Mouse (Mus musculus): ENCODE data around the gene Phf2. TPM values are rescaled to one million over a fixed set of nuclear protein-coding genes. Genes with fewer than 3 reads are reported as not detected.

The Phf2 gene
- polyA plus RNA-seq, 1 experiment from 2014 or later: 11.8 TPM

DNA sequence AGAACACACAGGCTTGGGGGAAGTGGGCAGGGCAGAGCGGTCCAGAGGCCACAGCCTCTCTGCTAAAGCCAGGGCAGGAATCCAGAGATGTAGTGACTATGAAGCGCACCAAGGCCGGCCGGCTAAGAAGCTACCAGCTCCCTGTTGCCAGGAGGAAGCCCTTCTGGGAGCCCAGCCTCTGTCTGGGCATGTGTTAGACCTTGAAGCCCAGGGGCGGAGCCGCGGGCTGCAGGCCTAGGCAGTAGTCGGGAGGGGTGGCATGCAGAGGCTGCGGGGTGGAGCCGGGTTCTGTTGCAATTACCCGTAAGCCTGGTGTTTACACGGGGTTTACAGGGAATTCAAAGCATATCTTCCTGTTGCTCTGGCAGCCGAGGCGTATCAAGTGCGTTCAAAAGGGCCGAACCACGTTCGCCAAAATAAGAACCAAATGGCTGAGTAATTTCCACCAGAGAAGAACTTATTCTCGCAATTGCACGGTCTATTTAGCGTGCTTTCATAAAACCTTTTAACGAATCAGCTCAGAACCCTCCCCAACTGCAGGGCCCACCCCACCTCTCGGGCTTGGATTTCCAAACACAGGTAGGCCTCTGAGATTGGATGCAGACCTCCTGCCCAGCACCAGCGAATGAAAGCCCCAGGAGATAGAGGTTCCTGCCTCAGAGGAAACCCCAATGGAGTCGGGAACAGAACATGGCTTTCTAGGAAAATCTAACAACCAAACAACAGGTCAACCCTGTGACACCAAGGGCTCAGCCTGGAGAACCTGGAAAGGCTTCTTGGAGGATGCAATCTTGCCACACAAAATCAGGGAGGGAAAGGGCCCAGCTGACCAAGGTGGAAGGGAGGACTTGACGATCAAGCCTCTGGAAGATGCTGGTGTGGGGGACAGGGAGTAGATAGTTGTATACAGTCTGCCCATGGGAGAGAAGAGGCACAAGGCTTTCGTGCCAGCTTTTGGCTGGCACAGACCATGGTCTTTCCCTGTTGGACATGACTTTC, 87.9 kb downstream of the Phf2 start:
- no peak for DNase-seq (ENCODE audit: low spot score)

DNA sequence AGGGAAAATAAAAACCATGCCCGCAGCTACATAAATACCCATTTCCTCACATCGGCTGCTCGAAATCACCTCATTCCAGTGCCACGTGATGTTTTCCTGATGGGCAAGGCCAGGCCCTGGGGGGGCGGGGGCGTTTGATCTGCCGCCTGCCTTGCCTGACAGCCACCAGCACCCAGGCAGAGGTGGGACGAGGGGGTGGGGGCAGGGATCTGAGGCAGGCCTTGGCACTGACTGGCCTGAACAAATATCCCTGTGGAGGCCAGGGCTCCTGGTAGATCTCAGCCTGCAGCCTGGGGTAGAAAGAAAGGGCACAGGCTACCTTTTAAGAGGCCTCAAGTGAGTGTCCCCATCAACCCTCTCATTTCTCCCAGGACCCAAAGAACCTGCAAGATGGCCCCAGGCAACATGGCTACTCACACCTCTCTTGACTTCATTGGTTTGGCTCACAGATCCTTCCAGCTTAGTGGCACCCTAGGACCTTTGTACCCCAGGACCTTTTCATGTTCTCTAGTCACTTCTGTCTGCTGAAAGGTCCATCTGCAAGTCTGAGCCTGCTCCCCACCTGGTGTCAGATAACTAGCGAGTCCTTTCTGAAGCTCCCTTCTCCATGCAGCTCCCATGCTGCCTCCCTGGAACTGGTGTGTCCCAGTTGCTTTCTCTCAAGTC, 90.4 kb downstream of the Phf2 start:
- ATAC-seq (ENCODE audit: insufficient read depth, low FRiP score, low TSS enrichment) (no peak), DNase-seq (ENCODE audit: low spot score) (no peak)
- no peaks in the 10 kb centered on the region for H3K9me3 ChIP-seq (ENCODE audit: control insufficient read depth, low read length)
- H3K27ac ChIP-seq (ENCODE audit: low read depth, low read length): no peak overlapping the region
- H3K9ac ChIP-seq (ENCODE audit: low read length): no peak overlapping the region
- no peak overlapping the region for H3K4me2 ChIP-seq (ENCODE audit: low read depth)
- 47% methylated on average over 9 of the region's 9 CpGs for WGBS
- H3K4me3 ChIP-seq (ENCODE audit: low read depth, low read length): no peak overlapping the region
- no peaks in the 10 kb centered on the region for H3K27me3 ChIP-seq (ENCODE audit: control insufficient read depth, insufficient read depth, low read length)
- 0 out of 2 replicates have a peak, but pooled peaks cover 2% of the 10 kb centered on the region for H3K4me1 ChIP-seq (ENCODE audit: control insufficient read depth, insufficient read depth, low read length)
- no peaks in the 10 kb centered on the region for H3K36me3 ChIP-seq (ENCODE audit: control insufficient read depth, insufficient read depth, low read length)

More for the DNA sequence above, 87.9 kb downstream of the Phf2 start:
- H3K4me2 ChIP-seq (ENCODE audit: low read depth): no peak overlapping the region
- H3K36me3 ChIP-seq (ENCODE audit: control insufficient read depth, insufficient read depth, low read length): no peaks in the 10 kb centered on the region
- 0 out of 2 replicates have a peak, but pooled peaks cover 2% of the 10 kb centered on the region for H3K4me1 ChIP-seq (ENCODE audit: control insufficient read depth, insufficient read depth, low read length)
- H3K4me3 ChIP-seq (ENCODE audit: low read depth, low read length): no peak overlapping the region
- no peaks in the 10 kb centered on the region for H3K9me3 ChIP-seq (ENCODE audit: control insufficient read depth, low read length)
- no peaks in the 10 kb centered on the region for H3K27me3 ChIP-seq (ENCODE audit: control insufficient read depth, insufficient read depth, low read length)
- no peak overlapping the region for H3K27ac ChIP-seq (ENCODE audit: low read depth, low read length)
- no peak for ATAC-seq (ENCODE audit: insufficient read depth, low FRiP score, low TSS enrichment)
- no peak overlapping the region for H3K9ac ChIP-seq (ENCODE audit: low read length)
- WGBS: 41% methylated on average over 27 of the region's 27 CpGs

DNA sequence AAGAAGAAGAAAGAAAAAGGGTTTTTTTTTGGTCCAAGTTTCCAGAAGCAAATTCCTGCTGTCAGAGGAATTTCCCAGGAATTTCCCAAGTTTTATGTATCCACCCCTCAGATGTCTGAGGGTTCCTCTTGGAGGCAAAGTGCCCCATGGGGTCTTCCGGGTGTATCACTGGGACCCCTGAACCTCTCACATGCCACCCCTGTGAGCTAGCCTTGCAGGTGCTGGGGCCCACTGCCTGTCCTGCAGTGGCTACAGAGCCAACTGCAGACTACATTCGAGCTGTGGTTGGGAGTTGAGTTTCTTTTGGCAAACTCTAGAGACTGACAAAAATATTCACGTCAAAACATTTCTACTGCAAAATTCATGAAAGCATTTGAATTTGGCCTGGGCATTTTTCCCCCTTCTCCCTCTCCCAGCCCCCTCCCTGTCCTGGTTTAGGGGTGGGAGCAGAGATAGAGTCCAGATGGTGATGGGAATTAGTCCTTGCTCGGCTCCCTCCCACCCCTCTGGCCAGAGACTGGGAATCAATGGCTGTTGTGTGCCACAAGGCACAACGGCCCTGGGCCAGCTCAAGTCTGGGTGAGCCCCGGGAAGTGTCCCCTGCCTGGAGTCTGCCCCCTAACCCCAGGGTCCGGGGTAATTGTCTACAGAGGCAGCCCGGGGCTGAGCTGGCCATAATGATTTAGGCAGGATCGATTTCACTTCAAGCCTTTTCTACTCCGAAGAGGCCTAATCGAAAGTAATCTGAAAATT, 91.2 kb downstream of the Phf2 start:
- Histone ChIP-seq H3K4me3 (ENCODE audit: low read depth, low read length) (no peak overlapping the region), H3K4me2 (ENCODE audit: low read depth) (no peak overlapping the region), H3K4me1 (ENCODE audit: control insufficient read depth, insufficient read depth, low read length) (0 out of 2 replicates have a peak, but pooled peaks cover 2% of the 10 kb centered on the region), H3K27ac (ENCODE audit: low read depth, low read length) (no peak overlapping the region), H3K27me3 (ENCODE audit: control insufficient read depth, insufficient read depth, low read length) (no peaks in the 10 kb centered on the region), H3K9ac (ENCODE audit: low read length) (no peak overlapping the region), H3K36me3 (ENCODE audit: control insufficient read depth, insufficient read depth, low read length) (no peaks in the 10 kb centered on the region), H3K9me3 (ENCODE audit: control insufficient read depth, low read length) (no peaks in the 10 kb centered on the region)
- ATAC-seq (ENCODE audit: insufficient read depth, low FRiP score, low TSS enrichment) (no peak), DNase-seq (ENCODE audit: low spot score) (peak; percentile 15)
- WGBS: 42% methylated on average over 11 of the region's 11 CpGs

DNA sequence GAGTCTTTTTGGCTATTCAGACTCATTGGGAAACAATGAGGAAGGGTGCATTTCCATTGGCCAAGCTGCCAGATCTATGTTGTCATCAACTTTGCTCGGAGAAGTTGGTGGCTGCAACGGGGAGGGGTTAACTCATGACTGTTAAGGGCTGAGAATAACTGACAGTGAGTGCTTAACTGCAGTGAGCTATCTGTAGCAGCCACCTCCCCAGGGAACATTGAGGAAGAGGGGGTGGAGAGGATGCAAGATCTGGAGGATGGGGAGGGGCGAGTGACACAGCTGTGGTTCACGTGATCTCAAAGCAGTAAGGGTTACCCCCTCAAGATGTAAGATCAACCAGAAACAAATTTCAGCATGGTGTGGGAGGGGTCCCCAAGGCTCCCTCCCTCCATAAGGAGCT, 92.8 kb downstream of the Phf2 start:
- 67% methylated on average over 4 of the region's 4 CpGs for WGBS

DNA sequence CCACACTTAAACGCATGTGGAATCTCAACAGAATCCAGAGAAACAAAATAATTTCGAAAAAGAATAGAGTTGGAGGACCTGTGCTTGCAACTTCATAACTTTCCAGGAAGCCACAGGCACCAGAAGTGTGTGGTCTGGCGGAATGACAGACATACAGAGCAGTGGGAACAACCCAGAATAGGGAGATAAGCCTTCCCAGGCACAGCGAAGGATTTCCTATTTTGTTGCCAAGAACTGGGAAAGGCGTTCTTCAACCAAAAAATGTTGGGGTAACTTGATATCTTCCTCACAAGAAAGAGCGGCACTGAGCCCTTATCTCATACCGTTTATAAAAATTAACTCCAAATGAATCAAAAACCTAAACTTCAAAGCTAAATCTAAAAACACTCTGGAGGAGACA, 96.4 kb downstream of the Phf2 start:
- no peaks in the 10 kb centered on the region for H3K4me1 ChIP-seq (ENCODE audit: control insufficient read depth, insufficient read depth, low read length)
- no peak overlapping the region for H3K4me3 ChIP-seq (ENCODE audit: low read depth, low read length)
- no peaks in the 10 kb centered on the region for H3K27me3 ChIP-seq (ENCODE audit: control insufficient read depth, insufficient read depth, low read length)
- H3K36me3 ChIP-seq (ENCODE audit: control insufficient read depth, insufficient read depth, low read length): no peaks in the 10 kb centered on the region
- H3K4me2 ChIP-seq (ENCODE audit: low read depth): no peak overlapping the region
- H3K9me3 ChIP-seq (ENCODE audit: control insufficient read depth, low read length): no peaks in the 10 kb centered on the region
- H3K27ac ChIP-seq (ENCODE audit: low read depth, low read length): no peak overlapping the region
- WGBS: 87% methylated on average over 7 of the region's 7 CpGs
- DNase-seq (ENCODE audit: low spot score) (no peak), ATAC-seq (ENCODE audit: insufficient read depth, low FRiP score, low TSS enrichment) (no peak)
- no peak overlapping the region for H3K9ac ChIP-seq (ENCODE audit: low read length)

More for the DNA sequence above, 92.8 kb downstream of the Phf2 start:
- ATAC-seq (ENCODE audit: insufficient read depth, low FRiP score, low TSS enrichment) (no peak), DNase-seq (ENCODE audit: low spot score) (no peak)
- H3K4me1 ChIP-seq (ENCODE audit: control insufficient read depth, insufficient read depth, low read length): 0 out of 2 replicates have a peak, but pooled peaks cover 2% of the 10 kb centered on the region
- no peaks in the 10 kb centered on the region for H3K36me3 ChIP-seq (ENCODE audit: control insufficient read depth, insufficient read depth, low read length)
- H3K27me3 ChIP-seq (ENCODE audit: control insufficient read depth, insufficient read depth, low read length): no peaks in the 10 kb centered on the region
- no peak overlapping the region for H3K4me2 ChIP-seq (ENCODE audit: low read depth)
- no peak overlapping the region for H3K27ac ChIP-seq (ENCODE audit: low read depth, low read length)
- H3K9ac ChIP-seq (ENCODE audit: low read length): no peak overlapping the region
- no peaks in the 10 kb centered on the region for H3K9me3 ChIP-seq (ENCODE audit: control insufficient read depth, low read length)
- no peak overlapping the region for H3K4me3 ChIP-seq (ENCODE audit: low read depth, low read length)

DNA sequence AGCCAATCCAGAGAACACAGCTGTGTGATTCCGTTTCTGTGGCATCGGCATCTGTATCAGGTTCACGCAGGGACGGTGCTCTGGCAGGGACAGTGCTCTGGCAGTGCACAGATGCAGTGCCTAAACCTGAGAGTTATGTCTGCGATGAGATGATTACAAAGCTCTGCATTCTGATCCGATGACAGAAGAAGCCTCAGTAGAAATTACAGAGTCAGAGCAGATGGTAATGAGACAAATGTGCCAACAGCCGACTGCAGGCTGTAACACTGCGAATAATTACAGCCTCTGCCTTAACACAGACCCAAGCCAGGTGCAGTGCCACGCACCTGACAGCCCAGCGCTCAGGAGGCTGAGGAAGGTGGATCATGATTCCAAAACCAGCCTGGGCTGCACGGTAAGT, 102.8 kb downstream of the Phf2 start:
- Histone ChIP-seq H3K4me1 (ENCODE audit: control insufficient read depth, insufficient read depth, low read length) (no peaks in the 10 kb centered on the region), H3K27ac (ENCODE audit: low read depth, low read length) (no peak overlapping the region), H3K27me3 (ENCODE audit: control insufficient read depth, insufficient read depth, low read length) (no peaks in the 10 kb centered on the region), H3K36me3 (ENCODE audit: control insufficient read depth, insufficient read depth, low read length) (no peaks in the 10 kb centered on the region), H3K9ac (ENCODE audit: low read length) (no peak overlapping the region), H3K4me2 (ENCODE audit: low read depth) (no peak overlapping the region), H3K9me3 (ENCODE audit: control insufficient read depth, low read length) (no peaks in the 10 kb centered on the region), H3K4me3 (ENCODE audit: low read depth, low read length) (no peak overlapping the region)
- ATAC-seq (ENCODE audit: insufficient read depth, low FRiP score, low TSS enrichment) (no peak), DNase-seq (ENCODE audit: low spot score) (no peak)
- WGBS: 81% methylated on average over 11 of the region's 11 CpGs

DNA sequence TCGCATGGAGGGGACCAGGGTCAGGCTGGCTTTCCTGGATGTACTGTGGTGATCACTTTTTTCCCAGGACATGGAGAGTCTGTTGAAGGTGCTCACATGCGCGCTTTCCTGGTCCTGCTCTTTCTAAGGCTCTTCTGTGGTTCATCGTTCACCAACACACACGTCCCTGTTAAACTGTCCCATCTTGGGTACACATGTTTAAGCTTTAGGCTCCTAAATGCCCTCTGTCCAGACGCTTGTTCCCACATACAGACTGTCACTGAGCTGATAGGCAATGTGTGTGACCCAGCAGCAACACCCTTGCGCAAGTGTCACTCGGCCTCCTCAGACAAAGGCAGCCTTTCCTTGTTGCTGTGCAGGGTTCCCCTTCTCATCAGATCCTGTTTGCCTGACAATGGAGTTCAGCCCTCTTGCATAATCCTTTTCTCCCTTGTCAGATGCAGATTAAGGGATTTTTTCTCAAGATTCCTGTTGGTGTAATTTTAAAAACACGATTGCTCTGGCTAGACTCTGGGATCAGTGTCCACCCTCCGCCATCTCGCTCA, 107.1 kb downstream of the Phf2 start:
- Histone ChIP-seq H3K4me3 (ENCODE audit: low read depth, low read length) (no peak overlapping the region), H3K4me2 (ENCODE audit: low read depth) (no peak overlapping the region), H3K9me3 (ENCODE audit: control insufficient read depth, low read length) (no peaks in the 10 kb centered on the region), H3K27me3 (ENCODE audit: control insufficient read depth, insufficient read depth, low read length) (no peaks in the 10 kb centered on the region), H3K4me1 (ENCODE audit: control insufficient read depth, insufficient read depth, low read length) (no peaks in the 10 kb centered on the region), H3K36me3 (ENCODE audit: control insufficient read depth, insufficient read depth, low read length) (no peaks in the 10 kb centered on the region), H3K27ac (ENCODE audit: low read depth, low read length) (no peak overlapping the region), H3K9ac (ENCODE audit: low read length) (no peak overlapping the region)
- 49% methylated on average over 11 of the region's 11 CpGs for WGBS
- DNase-seq (ENCODE audit: low spot score): no peak
- ATAC-seq (ENCODE audit: insufficient read depth, low FRiP score, low TSS enrichment): no peak

DNA sequence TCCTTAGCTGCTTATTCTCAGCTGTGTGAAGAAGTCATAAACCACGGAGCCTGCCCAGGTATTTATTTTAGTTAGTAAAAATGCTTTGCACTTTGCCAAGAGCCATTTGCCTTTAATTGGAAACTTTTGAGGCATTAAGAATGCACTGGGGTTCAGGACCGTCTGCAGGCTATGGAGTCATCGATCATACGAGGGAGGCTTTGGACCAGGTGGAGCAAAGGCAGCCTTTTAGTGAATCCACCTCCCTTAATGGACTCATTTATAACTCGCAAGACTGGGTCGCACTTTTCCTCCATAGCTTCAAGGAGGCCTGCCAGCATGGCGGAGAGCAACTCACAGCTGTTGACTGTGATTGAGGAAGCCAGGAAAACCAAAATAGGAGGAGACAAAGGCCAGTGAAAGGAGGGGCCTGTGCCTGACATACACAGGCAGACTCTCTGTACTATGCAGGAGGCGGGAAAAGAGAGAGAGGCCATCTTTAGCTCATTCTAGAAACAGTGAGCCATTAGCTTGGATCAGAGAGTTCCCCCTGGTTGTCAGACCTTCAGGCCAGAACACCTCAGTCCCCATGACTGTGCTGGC, 110.0 kb downstream of the Phf2 start:
- H3K4me1 ChIP-seq (ENCODE audit: control insufficient read depth, insufficient read depth, low read length): no peaks in the 10 kb centered on the region
- 77% methylated on average over 8 of the region's 8 CpGs for WGBS
- no peaks in the 10 kb centered on the region for H3K9me3 ChIP-seq (ENCODE audit: control insufficient read depth, low read length)
- no peak overlapping the region for H3K4me3 ChIP-seq (ENCODE audit: low read depth, low read length)
- H3K27ac ChIP-seq (ENCODE audit: low read depth, low read length): no peak overlapping the region
- no peaks in the 10 kb centered on the region for H3K36me3 ChIP-seq (ENCODE audit: control insufficient read depth, insufficient read depth, low read length)
- no peak for DNase-seq (ENCODE audit: low spot score)
- no peak for ATAC-seq (ENCODE audit: insufficient read depth, low FRiP score, low TSS enrichment)
- H3K9ac ChIP-seq (ENCODE audit: low read length): no peak overlapping the region
- H3K27me3 ChIP-seq (ENCODE audit: control insufficient read depth, insufficient read depth, low read length): no peaks in the 10 kb centered on the region
- H3K4me2 ChIP-seq (ENCODE audit: low read depth): no peak overlapping the region

All from neural tube, embryonic 11.5 days (tissue).